Mouse (Mus musculus): Measurements from ENCODE around the gene Adamts17. TPM values are rescaled to one million over a fixed set of nuclear protein-coding genes. Genes with fewer than 3 reads are reported as not detected.

Gene Adamts17
- total RNA-seq, 2 experiments from 2014 or later = 14.4 to 18.2 TPM

DNA sequence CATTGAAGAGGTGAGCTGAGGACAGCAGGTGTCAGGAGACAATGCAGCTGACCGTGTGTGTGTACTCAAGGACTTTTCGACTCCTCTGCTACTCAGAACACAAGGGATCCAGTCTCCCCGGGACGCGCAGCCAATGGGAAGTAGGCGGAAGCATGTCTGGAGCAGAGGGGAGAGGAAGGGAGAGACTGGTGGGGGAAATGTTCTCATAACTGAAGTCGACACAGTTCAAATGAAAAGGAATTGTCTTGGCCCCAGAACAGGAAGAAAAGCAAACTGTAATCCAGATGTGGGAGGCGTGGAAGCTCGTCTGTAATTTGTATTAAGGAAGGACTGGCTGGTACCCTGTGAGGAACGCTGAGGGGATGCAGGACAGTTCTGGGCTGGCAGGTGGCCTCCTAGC, 135.3 kb downstream of the Adamts17 start:
- DNase-seq = peak; percentile 56

DNA sequence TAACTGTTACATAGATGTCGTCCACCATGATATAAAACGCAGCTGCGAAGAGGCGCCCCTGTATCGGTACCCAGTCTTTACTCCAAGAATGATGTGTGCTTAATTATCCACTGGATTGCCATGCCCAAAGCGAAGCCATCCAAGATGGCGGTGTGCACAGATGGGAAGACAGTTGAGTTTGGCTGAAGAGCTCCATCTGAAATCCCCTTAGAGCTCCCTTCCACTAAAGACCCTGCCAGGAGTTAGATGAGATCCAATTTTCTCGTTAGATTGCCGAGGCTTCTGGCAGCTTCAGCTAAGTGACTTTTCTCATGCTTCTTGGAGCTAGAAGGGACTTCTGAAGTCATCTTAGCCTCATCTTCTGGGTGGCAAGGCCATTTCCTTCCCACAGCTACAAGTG, 136.8 kb downstream of the Adamts17 start:
- no peak for DNase-seq

DNA sequence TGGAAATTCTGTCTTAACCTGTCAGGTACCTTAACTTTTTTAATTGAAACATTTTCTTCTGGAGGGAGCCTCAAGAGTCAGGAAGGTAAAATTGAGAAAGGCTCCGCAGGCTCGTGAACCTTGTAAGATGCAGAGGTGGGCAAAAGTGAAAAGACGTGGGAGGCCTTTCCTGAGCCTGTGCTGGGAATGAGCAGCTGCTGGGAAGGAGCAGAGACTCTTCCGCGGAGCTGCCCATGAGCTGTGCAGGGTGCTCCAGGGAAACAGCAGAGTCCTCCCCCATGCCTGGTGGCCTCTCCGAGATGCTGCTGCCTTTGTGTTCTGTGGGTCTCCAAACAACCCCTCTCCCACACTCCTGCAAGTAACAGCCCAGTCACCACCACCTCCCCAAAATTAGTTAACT, 142.1 kb downstream of the Adamts17 start:
- DNase-seq = no peak

- DNase-seq = no peak
Measured at GRCm38 (mm10) chr7:66982084-66982483, 142.5 kb downstream of the Adamts17 start.

DNA sequence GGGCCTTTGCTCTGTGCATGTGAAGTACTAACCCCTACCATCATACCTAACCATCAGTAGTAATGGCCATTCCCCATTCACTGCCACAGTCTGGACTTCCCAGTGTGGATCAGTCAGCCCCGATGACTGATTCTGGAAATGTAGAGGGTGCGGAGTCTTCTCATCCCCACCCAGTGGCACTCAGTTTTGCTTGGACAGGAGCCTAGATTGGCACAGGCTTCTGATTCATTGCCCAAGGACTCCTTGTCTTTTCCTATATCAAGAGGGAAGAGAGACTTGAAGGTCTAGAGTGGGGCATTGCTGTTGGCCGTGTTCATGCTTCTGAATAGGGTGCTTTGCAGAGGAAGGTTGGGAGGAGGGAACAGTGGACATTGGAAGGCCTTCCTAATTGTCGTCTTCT, 148.1 kb downstream of the Adamts17 start:
- DNase-seq = no peak

DNA sequence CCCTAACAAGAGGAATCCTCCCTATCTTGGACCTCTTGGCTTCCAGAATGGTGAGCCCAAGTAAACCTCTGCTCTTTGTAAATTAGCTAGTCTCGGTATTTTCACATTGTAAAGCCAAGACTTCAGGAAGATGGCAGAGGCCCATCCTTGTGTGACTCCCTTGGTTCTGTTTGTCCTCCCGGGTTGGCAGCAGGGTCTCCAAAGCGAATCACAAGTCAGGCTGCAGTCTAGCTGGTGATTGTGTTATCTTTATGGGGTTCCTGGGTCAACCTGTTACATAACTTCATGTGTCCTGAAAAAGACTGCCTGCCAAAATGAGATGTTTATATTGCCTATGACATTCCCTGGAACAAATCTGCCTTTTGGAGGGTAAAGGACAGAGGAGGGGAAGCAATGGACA, 148.9 kb downstream of the Adamts17 start:
- DNase-seq = no peak

GRCm38 (mm10) chr7:66989357-66990045, 150.0 kb downstream of the Adamts17 start:
- no peak for DNase-seq

DNA sequence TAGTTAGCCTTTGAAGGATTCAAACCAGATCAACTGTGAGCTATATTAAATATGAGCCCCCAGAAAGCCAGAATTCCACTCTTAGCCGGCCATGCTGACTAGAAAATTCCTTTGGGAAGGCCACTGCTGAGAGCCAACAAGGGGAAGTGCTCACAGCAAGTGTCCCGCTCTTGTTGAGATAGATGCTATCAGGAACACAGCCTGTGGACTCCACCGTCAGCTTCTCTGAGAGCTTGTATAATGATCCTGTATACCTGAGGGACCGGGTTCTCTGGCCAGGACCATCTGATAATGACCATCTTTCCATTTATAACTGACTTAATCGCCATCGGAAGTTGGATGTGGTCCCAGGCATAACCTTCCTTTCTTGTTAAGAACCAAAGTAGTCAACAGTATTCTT, 159.3 kb downstream of the Adamts17 start:
- no peak for DNase-seq

- DNase-seq = no peak
Measured at GRCm38 (mm10) chr7:67003648-67004047, 164.1 kb downstream of the Adamts17 start.

- no peak for DNase-seq
Measured at GRCm38 (mm10) chr7:67004220-67004619, 164.7 kb downstream of the Adamts17 start.

DNA sequence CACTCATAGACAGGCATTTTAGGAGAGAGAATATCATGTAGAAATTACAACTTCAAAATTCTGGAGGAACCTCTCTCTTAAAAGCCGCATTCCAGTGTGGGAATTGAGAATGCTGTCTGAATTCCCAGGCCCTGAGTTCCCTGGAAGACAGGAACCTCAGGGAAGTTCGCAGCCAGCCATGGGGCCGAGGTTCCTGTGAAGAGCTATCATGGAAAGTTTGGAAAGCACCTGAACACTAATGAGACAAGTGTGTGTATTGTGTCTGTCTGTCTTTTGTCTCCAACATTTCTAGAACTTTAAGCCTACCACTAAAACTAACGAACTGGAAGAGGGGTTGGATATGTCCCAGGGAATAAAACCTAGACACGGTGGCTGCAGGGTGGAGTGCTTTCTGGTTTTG, 170.3 kb downstream of the Adamts17 start:
- no peak for DNase-seq

DNA sequence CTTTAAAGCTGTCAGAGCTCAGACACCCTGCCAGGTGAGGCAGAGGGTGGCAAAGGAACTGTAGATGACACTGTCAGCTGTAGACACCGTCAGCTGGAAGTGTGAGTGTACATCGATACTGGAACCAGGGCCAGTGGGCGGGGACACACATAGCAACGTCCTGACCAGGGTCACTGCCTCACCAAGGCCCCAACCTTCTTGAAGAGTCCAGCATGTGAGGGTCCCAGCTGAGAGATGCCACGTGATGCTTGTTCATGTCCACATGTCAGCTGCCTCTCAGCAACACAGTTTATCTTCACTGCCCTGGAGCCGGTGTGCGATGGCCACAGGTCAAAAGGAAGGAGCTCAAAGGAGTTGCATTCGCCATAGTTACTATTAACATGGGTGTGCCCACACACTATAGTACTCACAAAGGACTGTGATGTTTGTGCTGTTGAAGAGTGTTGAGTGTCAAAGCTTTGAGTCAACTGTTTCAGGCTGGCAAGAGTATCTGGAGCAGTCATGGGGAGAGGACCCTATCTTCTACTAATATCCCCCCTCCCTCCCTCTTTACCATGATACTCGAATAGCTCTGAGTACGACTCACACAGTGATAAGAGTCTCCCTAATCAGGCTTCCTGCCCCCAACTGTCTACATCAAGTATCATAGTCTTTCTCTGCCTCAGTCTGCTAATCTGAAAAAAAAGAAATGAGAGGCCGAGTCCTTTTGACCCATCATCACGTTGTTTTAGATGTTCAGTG, 172.6 kb downstream of the Adamts17 start:
- DNase-seq = no peak

- peak; percentile 55 for DNase-seq
Measured at GRCm38 (mm10) chr7:67013211-67013895, 173.8 kb downstream of the Adamts17 start.

GRCm38 (mm10) chr7:67019937-67020336, 180.4 kb downstream of the Adamts17 start:
- no peak for DNase-seq

- DNase-seq = no peak
Measured at GRCm38 (mm10) chr7:67026114-67027070, 186.9 kb downstream of the Adamts17 start.

DNA sequence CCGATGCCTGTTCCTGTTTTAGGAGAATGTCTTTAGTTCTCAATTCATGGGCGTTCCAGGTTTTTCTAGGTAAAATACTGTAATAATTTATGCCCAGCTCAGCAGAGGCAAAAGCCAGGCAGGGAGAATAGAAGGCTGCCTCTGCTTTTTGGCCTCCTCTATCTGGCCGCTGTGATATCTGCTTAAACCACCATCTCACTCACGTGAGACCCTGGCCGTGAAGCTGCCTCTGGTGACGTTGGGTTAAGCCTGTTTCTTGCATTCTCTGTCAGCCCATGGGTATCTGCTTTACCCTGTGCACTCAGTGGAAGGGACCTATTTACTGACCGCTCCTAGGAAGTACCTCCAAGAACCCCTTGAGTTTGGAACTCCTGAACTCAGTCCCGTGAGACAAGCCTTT, 187.7 kb downstream of the Adamts17 start:
- no peak for DNase-seq

DNA sequence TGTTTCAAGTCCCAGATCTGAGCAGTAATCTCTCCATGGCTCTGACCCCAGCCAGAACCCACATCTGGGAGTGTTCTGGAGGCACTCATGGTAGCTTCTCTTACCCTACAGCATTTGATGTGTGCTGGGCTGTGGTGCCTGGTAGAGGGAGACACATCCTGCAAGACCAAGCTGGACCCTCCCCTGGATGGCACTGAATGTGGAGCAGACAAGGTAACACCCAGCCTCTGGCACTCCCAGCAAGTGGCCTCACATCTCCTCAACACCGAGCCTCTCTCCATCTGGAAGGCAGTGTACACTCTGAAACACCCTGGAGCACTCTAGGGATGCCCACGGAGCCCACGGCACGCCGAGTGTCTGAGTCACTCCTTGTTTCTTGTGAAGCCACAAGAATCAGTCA, 188.2 kb downstream of the Adamts17 start:
- no peak for DNase-seq

- DNase-seq = no peak
Measured at GRCm38 (mm10) chr7:67028902-67029301, 189.4 kb downstream of the Adamts17 start.

DNA sequence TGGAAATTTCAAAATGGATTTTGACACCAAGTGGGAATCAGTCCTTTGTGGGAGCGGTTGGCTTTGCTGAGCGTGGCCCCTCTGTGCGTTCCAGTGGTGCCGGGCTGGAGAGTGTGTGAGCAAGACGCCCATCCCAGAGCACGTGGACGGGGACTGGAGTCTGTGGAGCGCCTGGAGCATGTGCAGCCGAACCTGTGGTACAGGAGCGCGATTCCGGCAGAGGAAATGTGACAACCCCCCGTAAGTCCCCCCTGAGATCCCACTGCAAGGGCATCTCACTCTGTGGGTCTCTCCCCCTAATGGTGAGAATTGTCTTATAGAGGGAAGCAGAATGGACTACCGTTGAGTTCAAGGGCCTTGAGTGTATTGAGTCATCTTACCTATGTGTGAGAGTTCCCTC, 189.9 kb downstream of the Adamts17 start:
- DNase-seq = no peak

GRCm38 (mm10) chr7:67031284-67031683, 191.7 kb downstream of the Adamts17 start:
- DNase-seq = no peak

DNA sequence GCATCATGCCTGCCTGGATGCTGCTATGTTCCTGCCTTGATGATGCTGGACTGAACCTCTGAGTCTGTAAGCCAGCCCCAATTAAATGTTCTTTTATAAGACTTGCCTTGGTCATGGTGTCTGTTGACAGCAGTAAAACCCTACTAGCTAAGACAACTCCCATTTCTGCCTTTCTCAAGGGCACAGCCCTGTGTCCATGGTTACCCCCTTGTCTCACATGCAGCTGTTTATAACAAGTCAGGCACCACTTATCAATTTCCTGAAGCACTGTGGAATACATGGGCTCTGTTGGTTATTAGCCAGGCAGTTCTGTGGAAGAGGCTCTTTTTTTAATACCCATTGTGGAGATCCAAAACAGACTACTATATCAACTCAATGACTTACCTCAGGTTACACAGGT, 193.1 kb downstream of the Adamts17 start:
- no peak for DNase-seq

DNA sequence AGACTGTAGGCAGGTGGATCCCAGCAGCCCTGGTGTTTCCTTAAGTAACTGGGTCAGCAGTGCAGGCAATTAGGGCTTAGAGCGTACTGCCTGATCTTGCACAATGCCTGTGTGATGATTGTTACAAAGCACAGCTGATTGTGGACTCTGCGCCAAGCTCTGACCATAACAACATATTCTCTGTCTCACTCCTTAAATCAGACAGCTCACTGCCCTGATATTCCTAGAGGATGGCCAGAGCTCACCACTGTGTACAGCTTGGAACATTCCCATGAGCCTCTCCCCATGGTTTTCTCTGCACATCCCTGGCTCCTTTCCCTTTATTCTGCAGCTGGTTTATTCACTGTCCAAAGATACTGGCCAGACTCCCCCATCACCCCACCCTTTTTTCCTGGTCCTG, 194.8 kb downstream of the Adamts17 start:
- peak; percentile 49 for DNase-seq

Measured in heart, postnatal 4 days (tissue).